Mouse (Mus musculus): ENCODE measurements around the gene Nr2c1.

The Nr2c1 gene

DNA sequence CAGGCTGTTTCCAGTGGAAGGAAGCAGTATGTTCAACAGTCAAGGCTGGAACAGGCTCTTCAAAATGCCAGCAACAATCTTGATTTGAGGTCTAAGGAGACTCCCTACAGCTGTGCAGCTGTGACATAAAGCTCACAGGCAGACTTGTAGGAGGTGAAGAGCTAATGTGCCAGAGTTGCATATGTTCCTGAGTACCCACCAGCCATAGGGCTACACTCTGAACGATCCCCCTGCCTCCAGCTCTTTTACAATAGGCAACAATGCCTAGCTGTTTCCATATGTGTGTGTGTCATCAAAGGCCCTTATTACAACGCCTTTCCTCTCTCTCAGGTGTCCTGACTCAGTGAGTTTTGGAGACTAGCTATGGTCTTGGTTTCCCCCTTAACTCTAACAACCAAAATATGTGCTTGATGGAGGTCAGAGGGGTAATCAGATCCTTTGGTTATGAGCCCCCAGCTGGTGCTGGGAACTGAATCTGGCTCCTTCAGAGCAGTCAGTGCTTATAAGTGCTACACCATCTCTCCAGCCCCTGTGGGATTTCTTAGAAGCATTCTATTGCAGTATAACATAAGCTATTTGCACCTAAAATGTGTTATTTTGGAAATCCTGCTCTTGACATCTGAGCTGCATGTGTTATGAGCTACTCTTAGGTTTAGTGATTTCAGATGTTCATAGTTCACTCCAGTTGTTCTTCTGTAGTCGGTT lies 7.4 kb upstream of the Nr2c1 start:
- no peak for DNase-seq

DNA sequence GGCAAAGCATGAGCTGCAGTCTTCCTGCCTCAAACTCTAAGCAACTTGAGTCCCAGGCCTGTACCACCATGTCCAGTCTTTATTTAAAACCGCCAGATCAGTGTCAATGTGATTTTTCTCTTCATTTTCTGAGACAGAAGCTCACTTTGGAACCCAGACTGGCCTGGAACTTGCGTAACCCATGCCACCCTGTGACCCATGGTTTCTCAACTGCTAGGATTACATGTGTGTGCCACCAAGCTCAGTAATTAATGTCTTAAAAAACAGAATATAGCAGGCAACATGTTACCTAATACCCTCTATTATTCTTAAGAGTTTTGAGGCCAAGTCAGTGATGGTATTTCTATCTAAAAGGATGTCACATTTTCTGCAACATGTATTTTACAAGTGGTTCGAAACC lies 5.4 kb upstream of the Nr2c1 start:
- no peak for DNase-seq

DNA sequence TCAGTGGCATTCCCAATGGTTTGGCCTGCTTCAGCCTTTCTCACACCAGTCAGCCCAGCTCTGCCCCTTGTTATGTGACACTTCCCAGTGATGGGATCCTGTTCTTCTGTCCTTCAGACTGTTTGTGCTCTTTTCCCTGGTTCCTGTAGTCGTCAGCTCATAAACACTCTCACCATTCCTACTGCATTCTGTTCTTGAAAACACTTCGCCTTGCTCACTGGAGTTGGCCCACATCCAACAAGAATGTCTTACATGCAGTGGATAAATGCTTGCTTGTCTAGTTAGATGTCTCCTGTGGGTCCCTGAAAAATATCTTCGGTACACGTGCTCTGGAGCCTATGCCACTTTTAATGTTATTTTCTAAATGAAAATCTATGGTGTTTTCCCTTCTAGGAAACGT lies 3.2 kb upstream of the Nr2c1 start:
- no peak for DNase-seq

DNA sequence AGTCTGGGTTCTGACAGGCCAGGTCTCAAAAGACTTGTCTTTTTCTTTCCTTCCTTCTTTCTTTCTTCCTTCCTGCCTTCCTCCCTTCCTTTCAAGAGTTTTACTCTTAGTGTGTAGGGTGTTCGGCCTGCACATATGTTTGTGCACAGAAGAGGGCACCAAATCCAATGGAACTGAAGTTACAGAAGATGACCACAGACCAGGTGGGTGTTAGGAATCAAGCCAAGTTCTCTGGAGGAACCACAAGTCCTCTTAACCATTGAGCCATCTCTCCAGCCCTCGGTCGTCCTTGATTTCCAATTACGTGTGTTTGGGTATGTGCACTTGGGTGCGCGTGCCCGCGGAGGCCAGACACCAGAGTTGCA lies 450 bp upstream of the Nr2c1 start:
- DNase-seq = no peak

DNA sequence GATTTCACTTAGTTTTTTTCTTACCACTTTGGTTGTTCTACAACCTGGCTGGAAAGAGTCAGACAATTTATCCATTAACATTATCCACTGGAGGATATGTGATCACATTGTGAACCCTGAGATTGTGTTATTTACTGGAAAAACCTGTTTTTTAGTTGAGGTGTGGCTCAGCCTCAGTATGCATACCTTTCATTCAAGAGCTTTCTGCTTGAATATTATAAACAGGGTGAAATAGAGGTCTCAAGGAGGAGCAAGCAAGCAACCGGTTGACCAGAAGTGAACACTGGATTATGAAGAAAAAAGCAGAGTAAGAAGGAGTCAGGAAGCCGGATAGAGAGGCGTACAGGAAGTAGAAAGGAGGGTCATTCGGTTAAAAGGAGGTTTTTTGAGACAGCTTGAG lies 3.7 kb downstream of the Nr2c1 start:
- DNase-seq = no peak

DNA sequence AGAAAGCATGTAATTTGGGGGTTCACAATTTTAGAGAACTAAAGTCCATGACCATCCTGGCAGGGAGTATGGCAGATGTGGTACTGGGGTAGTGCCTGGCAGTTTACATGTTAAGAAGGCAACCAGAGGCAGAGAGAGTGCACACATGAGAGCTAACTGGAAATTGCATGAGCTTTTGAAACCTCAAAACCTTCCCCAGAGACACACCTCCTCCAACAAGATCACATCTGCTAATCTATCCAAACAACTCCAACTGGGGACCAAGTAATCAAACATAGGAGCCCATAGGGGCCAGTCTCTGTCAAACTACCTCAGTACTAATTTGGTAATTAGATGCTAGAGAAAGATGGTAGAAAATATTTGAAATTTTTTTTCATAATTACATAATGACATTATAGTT lies 6.0 kb downstream of the Nr2c1 start:
- no peak for DNase-seq

DNA sequence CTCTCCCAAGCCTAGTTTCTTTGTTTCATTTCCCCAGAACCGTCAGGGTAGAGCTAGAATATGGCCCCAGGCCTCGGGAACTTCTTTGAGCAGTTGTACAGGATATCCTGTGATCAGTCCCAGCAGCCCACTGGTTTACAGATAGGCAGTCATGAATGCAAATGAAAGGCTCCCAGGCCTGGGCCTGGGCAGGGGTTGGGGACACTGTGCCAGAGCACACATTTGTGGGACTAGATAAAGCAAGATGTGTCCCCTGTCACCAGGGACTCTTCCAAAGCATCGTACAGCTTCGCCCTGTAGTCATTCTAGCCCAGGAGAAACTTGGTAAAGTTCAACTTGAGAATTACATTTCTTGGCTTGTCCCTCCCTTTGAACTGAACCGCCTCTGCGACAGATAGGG lies 11.1 kb downstream of the Nr2c1 start:
- DNase-seq = no peak

DNA sequence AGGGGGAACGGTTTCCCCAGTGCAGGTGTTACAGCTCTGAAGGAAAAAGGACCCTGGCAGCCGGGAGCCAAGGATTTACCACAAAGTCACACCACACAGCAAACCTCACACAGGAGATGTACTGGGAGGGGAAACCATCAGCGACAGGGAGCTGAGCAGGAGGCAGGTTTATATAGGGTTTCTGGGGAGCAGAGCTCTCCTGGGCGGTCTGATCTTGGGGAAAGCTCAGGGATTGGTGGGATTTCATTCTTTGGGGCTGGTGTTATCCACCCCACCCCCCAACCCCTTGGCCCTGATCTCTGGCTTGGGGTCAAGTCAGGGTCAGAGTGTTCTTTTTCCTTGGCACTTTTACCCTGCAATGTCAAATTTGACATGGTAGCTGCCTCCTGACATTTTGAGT lies 11.6 kb downstream of the Nr2c1 start:
- DNase-seq = no peak

DNA sequence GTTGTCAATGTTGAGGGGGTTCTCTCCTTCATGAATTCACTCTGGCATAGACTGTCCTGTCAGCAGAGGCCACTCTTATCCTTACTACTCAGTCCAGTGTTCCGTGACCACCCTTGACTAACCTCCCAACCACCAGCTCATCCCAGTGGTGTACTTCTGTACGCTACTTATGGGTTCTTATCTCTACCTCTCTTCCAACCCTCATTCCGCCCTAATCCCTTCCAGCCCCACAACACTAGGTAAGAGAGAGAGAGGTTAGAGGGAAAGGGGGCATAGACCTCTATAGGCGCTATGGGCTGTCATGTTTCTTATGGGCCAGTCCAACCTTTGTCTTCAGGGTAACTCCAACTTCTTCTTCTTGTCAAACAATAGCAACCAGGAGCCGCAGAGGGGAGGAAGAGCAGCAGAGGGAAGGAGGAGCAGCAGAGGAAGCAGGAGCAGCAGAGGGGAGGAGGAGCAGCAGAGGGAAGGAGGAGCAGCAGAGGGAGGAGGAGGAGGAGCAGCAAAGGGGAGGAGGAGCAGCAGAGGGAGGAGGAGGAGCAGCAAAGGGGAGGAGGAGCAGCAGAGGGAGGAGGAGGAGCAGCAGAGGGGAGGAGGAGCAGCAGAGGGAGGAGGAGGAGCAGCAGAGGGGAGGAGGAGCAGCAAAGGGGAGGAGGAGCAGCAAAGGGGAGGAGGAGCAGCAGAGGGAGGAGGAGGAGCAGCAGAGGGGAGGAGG lies 13.4 kb downstream of the Nr2c1 start:
- no peak for DNase-seq

DNA sequence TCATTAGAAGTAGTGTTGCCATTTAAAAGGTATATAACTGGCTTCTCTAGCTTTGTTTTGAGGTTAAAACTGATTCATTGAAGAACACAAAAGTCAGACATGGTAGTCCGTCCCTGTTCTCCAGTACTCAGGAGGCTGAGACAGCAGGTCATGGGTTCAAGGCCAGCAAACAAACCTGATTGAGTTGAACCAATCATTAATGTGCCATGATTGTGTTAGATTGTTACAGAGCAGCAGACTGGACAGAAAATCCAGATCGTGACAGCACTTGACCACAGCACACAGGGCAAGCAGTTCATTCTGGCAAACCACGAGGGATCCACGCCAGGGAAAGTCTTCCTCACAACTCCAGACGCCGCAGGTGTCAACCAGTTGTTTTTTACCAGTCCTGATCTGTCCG lies 14.2 kb downstream of the Nr2c1 start:
- DNase-seq = no peak

DNA sequence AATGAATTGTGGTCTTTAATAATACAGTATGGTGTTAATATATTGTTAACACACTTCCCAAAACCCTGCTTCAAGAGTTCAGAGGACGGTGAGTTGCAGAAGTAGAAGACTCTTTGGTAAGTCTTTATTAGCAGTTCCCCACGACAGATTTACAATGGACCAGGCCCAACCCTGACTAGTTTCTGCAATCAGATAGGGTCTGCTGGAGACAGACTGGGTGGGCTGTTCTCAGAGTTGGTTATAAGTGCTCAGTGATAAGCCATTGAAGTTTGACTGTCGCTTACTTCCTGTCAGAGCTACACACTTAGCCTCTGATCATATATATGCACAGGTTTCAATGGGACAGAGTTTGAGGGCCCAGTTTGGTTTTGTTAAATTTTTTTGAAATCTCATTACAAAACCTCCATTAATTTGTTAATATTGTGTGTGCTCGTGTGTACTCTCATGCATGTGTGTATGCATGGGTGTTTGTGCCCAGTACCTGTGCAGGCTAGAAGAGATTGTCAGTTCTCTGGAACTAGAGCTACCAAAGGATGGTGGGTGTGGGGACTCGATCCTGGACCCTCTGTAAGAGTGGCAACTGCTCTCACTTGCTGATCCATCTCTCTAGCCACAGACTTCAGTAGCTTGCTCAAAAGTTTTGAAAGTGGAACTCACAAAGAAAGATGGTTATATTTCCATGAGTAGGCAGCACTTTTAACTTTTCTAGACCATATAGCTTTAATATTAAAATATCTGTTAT lies 16.5 kb downstream of the Nr2c1 start:
- no peak for DNase-seq

DNA sequence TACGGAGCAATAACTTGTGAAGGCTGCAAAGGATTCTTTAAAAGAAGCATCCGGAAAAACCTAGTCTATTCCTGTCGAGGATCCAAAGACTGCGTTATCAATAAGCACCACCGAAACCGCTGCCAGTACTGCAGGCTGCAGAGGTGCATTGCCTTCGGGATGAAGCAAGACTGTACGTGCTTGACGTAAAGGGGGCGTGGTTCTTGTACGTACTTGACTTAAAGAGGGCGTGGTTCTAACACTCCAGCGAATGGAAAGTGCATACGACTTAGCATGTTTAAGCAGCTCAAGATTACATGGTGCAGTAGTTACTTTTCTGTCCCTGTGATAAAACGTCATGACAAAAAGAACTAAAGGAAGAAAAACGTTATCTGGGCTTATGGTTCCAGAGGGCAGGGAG lies 17.6 kb downstream of the Nr2c1 start:
- DNase-seq = no peak

DNA sequence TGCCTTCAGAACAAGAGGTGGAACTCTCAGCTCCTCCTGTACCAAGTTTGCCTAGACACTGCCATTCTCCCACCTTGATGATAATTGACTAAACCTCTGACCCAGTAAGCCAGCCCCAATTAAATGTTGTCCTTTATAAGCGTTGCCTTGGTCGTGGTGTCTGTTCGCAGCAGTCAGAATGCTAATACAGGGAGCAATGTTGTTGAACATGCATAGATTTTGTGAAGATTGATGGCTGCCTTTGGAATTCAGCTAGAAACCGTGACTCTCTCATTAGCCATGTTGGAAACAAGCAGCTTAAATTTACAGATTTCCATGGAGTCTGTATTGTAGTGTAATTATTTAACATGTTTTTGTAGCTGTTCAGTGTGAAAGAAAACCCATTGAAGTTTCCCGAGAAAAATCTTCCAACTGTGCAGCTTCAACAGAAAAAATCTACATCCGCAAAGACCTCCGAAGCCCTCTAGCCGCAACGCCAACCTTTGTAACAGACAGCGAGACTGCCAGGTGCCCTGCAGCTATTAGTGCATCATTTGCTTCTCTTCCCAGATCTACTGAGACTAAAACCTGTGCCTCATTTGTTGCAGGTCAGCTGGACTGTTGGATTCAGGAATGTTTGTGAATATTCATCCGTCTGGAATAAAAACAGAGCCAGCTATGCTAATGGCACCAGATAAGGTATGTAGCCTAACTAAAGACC lies 19.4 kb downstream of the Nr2c1 start:
- DNase-seq = no peak

DNA sequence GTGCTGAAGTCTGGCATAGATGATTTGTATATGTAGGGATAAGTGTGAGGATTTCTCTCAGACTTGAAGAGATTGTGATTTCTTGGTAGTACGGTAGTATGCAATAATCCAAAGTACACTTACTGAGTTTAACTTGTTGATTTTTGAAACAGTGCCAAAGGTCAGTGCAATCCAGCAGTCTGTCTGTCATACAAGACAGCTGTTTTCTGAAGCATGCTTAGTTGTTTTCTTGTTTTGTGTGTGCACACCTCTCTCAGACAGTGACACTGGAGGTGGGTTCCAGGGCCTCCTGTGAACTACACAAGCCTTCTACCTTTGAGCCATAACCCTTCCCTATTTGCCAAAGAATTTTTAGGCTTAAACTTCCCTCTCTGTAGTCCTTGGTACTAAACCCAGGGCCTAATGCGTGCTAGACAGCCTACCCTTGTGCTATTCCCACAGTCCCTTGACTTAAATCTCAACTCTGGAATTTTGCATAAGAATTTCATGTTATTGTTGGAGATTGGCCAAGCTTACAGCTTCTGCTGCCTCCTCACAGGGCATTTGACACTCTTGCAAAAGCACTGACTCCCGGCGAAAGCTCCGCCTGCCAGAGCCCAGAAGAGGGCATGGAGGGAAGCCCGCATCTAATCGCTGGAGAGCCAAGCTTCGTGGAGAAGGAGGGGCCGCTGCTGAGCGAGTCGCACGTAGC lies 23.8 kb downstream of the Nr2c1 start:
- DNase-seq = no peak

DNA sequence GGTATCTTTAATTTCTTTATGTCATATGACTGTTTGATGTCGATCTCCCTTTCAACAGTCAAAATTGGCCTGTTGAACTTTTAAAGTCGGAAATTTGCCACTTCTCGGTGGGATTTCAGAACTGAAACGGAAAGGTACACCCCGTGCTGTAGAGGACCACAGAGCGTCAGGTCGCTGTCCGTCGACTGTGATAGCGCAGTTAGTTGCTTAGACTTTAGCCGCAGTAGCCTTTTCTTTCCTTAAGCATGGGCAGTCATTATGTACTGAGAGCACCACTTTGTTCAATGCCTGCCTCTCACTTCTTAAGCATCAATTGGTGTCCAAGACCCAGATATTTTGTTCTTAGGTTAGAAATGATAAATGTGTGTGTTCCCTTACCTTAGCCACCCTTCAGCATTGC lies 24.3 kb downstream of the Nr2c1 start:
- DNase-seq = no peak

DNA sequence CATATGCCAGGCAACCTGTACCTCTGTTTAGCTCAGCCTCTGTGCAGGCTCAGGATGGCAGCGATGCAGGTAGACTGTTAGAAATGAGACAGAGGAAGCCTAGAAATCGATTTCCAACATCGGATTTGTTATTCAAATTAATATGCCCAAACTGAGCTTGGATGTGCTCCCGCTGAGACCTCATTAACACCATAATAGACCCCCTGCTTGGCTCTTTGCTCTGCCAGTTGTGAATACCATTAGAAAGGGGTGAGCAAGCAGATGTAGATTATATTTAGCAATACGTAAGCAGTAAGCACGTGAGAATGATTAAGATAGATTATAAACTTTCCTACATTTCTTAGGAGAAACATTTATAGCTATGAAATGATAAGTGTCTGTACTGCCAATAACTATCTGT lies 24.9 kb downstream of the Nr2c1 start:
- DNase-seq = no peak

DNA sequence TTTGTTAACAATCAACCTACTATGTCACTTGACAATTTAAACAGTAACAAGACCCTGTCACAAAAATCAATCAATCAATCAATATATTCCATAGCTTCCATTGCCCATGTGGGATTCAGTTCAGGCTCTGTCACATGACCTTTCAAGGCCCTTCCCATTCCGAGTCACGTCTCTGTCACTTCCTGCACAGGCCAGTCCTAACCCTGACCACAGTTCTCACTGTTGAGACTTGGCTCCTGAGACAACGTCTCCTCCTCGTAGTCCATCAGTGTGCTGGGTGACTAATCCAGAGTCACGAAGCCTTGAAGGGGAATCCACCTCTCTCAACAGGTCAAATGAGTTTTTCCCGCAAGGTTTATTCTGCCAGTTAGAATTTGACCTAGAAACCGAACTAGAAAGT lies 26.8 kb downstream of the Nr2c1 start:
- no peak for DNase-seq

DNA sequence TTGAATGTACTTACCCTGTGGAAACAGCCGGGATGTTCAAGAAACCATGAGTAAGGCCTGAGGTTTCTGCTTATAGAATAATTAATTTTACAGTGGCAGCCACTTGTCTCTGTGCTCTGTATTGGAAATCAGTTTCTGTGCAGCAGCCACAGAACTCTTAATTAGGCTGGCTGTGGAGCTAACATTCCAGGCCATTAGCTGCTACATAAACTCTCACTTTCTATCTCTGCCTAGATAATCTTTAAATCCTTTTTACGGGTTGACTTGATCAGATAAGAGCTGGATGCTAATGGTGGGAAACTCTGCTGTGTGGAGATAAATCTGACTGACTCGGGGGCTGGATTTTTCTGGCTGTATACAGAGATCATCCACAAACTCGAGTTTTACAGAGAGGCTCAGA lies 35.4 kb downstream of the Nr2c1 start:
- peak; percentile 67 for DNase-seq

DNA sequence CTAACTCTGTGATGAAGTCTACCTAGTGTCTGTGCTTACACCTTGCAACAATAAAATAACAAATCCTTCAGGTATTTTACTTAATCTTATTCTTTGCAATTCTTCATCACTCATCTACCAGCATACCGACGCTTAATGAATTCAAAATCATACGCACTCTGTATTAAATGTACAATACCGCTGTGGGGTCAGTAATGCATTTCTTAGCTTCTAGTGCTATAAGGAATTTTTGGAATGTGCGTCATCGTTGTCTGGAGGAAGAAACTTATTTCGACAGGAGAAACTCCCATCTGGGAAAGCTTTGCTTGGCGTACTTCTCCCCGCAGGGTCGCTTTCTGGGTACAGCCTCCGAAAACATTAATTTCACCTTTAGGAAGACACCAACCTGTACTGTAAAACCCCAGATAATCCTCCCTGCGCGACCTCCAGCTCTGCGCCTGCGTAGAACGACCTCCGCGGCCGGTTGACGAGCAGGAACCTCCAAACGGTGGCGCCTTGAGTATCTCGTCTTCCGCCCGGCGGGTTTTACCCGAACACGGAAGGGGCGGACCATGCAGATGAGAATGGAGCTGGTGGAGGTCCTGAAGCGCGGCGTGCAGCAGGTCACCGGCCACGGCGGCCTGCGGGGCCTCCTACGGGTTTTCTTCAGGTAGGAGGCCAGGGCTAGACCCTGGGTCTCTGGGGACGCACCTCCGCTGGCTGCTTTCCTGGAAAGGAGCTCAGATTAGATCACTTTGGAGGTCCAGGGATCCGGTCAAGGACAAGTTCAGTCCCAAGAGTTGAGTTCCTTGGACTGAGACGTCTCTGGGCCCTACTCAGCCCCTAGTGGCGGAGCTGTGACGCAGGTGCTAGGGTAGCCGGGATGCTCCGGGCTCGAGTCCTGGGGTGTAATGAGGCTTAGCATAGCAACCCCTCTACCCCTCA lies 50.9 kb downstream of the Nr2c1 start, which contains the start of gene Ndufa12:
Ndufa12 (plus strand) TSS at position 239 of the 924 bp plus-strand sequence.
- DNase-seq = peak; percentile 96

DNA sequence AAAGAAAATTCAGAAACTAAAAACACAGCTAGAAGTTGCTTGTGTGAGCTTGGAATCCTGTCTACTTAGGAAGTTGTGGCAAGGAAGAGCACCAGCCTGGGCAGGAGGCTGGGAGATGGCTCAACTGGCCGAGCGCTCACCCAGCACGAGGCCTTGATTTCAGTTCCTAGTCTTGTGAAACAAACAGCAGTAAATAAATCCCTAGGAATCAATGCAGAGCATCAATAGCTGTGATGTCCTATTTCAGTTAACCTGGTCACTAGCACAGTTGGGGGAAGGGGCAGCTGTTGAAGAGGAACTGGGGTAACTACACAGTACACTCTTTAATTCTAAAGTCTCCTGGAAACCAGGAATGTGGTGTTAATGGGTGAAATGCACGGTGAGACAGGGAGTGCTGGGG lies 57.1 kb downstream of the Nr2c1 start:
- no peak for DNase-seq

DNA sequence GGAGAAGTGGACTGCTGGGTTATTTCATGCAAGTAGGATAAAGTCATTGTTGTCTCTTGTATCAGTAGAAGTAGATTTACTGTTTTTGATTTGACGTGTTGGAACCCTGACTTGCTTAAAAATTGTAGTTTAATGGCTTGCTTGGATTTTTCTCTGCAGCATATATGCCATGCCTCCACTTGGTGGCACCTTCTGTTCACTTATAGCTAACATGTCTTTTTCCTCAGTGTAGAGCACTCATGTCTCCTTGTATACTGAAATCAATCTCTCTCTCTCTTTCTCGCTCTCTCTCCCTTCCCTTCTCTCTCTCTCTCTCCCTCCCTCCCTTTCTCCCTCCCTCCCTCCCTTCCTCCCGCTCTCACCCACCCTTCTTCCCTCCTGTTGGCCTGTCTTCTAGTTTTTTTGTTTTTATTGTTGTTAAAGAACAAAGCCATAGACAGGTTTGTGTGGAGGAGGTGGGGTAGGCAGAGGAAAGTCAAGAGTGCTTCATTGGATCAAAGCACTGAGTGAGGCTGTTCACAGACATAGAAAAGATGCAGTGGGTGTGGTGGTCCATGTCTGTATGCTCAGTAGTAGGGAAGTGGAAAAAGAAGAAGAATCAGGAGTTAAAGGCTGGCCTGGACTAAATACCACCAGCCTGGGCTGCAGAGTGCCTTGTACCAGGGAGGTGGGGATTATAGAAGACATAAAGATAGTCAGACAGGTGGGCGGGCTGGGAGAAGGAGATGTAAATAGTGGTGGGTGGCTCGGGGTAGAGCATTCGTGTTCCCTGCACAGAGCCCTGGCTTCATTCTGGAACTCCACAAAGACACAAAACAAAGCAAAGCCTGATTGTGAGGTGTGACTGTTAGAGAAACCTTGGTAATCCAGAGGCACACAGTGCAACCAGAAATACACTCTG lies 63.1 kb downstream of the Nr2c1 start:
- peak; percentile 50 for DNase-seq
